Mouse (Mus musculus) colon, adult 2 months (tissue): ENCODE data around the gene Limk2. TPM values are rescaled to one million over a fixed set of nuclear protein-coding genes. Genes with fewer than 3 reads are reported as not detected.

Source experiments
- polyA plus RNA-seq: library from polyadenylated mRNA; depleted of rRNA; stranded (reverse); fragments of >200 nt; gene quantifications from 2 replicates; pipeline ENCODE4 v1.2.3, GENCODE M21; 2012; rRNA removed

The Limk2 gene
- 185 and 197 TPM in 2 replicates for polyA plus RNA-seq

GRCm38 (mm10) chr11:3408997-3409732, at the start of gene Limk2:
Limk2 (minus strand) TSS chr11:3409189.

DNA sequence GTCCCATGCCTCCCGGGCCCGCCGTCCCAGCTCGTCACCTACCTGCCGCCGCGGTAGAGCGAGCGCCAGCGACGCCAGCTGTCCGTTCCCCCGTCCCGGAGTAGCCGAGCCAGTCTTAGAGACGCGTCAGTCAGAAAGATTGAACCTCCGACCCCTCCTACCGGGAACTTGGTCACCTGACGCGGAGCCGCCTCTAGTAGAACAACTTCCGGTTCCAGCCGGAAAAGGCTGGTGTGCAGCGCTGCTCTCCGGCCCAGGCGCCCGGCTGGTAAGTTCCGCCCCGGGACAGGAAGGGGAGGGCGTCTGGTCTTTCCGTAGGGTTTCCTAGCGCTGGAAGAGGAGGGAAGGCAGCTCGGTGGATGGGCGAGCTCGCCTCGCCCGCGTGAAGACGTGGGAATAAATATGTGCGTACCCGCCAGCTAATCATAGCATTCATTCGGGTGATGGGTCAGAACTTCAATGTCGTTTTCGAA, 43.2 kb upstream of the Limk2 start, which contains the start of gene Rnf185:
TSS of gene Rnf185 (minus strand) at position 197 of the 473 bp plus-strand sequence.

GRCm38 (mm10) chr11:3329891-3330451, 79.0 kb downstream of the Limk2 start, which contains the start of gene Pik3ip1:
Pik3ip1 (plus strand) TSS chr11:3330401.

Other genes starting within 250 kb of the Limk2 start
- gene Sfi1, start 215.7 kb downstream of the Limk2 start, polyA plus RNA-seq: 20.4 and 20.6 TPM in 2 replicates
- 26.9 and 38.4 TPM in 2 replicates for gene Eif4enif1, start 206.8 kb downstream of the Limk2 start, polyA plus RNA-seq
- gene Drg1, start 142.8 kb downstream of the Limk2 start, polyA plus RNA-seq: 11.5 and 12.4 TPM in 2 replicates
- 16.0 and 18.8 TPM in 2 replicates for gene Patz1, start 120.3 kb downstream of the Limk2 start, polyA plus RNA-seq
- 11.4 and 15.7 TPM in 2 replicates for gene Pik3ip1, start 78.8 kb downstream of the Limk2 start, polyA plus RNA-seq
- gene Rnf185, start 43.2 kb upstream of the Limk2 start, polyA plus RNA-seq: 21.5 and 28.0 TPM in 2 replicates
- 6.8 and 8.9 TPM in 2 replicates for gene Pla2g3, start 79.1 kb upstream of the Limk2 start, polyA plus RNA-seq
- 108 and 115 TPM in 2 replicates for gene Inpp5j, start 95.6 kb upstream of the Limk2 start, polyA plus RNA-seq
- gene Selenom, start 105.5 kb upstream of the Limk2 start, polyA plus RNA-seq: 521 and 619 TPM in 2 replicates
- gene Smtn, start 131.4 kb upstream of the Limk2 start, polyA plus RNA-seq: 119 and 143 TPM in 2 replicates
- gene Morc2a, start 240.0 kb upstream of the Limk2 start, polyA plus RNA-seq: 5.3 and 6.9 TPM in 2 replicates